Mouse (Mus musculus) hindbrain, embryonic 10.5 days (tissue): ENCODE results near the gene Ern1. TPM values are rescaled to one million over a fixed set of nuclear protein-coding genes. Genes with fewer than 3 reads are reported as not detected.
"Not testable (repeated sequence)": the region's sequence is repeated elsewhere in the genome, so short reads cannot be mapped to it uniquely, and the experiment has no call there.

Source experiments
- DNase-seq: peaks from one replicate; pipeline ENCODE4 v3.0.0-alpha.2; 2017; ENCODE audit warnings: low spot score
- H3K27ac ChIP-seq: fragments of 300-500 bp; sonication (generic); 2 replicates; pipeline ENCODE4 v1.5.1; 2016; ENCODE audit warnings: mild to moderate bottlenecking, moderate library complexity
- H3K27me3 ChIP-seq: fragments of 300-500 bp; sonication (generic); 2 replicates; pipeline ENCODE4 v1.6.1; 2016; ENCODE audit warnings: mild to moderate bottlenecking; ENCODE audit not compliant: poor library complexity, insufficient read depth, severe bottlenecking
- H3K36me3 ChIP-seq: fragments of 300-500 bp; sonication (generic); 2 replicates; pipeline ENCODE4 v1.6.1; 2016; ENCODE audit warnings: mild to moderate bottlenecking, moderate library complexity
- H3K4me1 ChIP-seq: fragments of 300-500 bp; sonication (generic); replicated peaks from 2 replicates; pipeline ENCODE4 v1.6.1; 2016; ENCODE audit warnings: mild to moderate bottlenecking
- H3K4me3 ChIP-seq: fragments of 300-500 bp; sonication (generic); 2 replicates; pipeline ENCODE4 v1.5.1; 2016; ENCODE audit warnings: mild to moderate bottlenecking, moderate library complexity
- H3K9me3 ChIP-seq: fragments of 300-500 bp; sonication (generic); 2 replicates; pipeline ENCODE4 v1.6.1; 2016; ENCODE audit warnings: mild to moderate bottlenecking, moderate library complexity
- WGBS: fragments of 180-500 bp; shearing (Covaris S2); methylation state at CpG from one replicate; pipeline ENCODE4 v1.1.7; 2016; 5-methylcytosine and 5-hydroxymethylcytosine counted together
- polyA plus RNA-seq: library from polyadenylated mRNA; unstranded; fragments of >200 nt; fragmentation: Nextera tagmentation; extraction: Ambion mirVana; gene quantifications from 2 replicates; pipeline ENCODE4 v1.2.1, GENCODE M21; 2016

Gene Ern1
- polyA plus RNA-seq, 1 experiment from 2014 or later, result 7.1 TPM

DNA sequence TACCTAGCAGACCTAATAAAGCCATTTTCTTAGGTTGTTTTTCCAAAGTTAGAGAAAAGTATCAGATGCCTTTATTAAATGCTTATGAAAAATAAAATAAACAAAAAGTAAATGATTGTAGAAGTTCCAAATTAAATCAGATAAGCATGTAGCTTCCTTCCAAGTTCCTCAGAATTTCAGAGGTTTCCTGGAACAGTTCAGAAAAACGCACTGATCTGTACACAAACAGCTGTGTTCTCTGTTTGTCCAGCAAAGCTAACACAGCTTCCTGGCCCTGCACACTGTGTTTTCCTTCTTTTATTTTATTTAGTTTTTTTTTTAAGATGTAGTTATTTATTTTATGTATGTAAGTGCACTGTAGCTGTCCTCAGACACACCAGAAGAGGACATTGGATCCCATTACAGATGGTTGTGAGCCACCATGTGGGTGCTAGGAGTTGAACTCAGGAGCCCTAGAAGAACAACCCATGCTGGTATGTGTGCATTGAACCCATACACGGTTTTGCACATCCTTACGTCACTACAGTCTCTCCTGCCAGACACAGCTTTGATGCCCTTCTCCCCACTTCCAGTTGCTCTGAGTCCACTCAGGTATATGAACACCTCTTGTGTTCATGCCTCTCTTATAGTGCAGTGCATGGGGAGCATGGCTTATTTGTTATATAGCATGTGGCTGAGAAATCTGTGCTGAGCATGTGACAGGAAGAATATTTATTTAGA, 74.9 kb downstream of the Ern1 start:
- no peak overlapping the region for H3K27ac ChIP-seq
- peaks cover 37% of the 10 kb centered on the region for H3K36me3 ChIP-seq
- DNase-seq, result no peak
- no peaks in the 10 kb centered on the region for H3K4me1 ChIP-seq
- no peak overlapping the region for H3K4me3 ChIP-seq
- 91% methylated on average over 3 of the region's 3 CpGs for WGBS
- H3K9me3 ChIP-seq, result no peaks in the 10 kb centered on the region
- no peaks in the 10 kb centered on the region for H3K27me3 ChIP-seq

DNA sequence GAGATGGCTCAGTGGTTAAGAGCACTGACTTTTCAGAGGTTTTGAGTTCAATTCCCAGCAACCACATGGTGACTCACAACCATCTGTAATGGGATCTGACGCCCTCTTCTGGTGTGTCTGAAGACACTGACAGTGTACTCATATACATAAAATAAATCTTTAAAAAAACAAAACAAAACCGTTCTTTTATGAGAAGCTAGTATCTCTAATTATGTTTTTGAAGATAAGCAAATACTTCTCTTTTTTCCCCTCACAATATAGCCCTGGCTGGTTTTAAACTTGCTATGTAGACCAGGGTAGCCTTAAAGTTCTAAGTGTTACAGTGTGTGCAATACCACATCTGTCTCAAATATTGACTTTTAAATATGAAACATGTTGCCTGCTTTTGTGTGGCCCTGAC, 76.5 kb downstream of the Ern1 start:
- DNase-seq, result no peak
- peaks cover 52% of the 10 kb centered on the region for H3K36me3 ChIP-seq
- no peak overlapping the region for H3K4me3 ChIP-seq
- no peaks in the 10 kb centered on the region for H3K4me1 ChIP-seq
- WGBS, result 86% methylated on average over 2 of the region's 2 CpGs
- H3K9me3 ChIP-seq, result no peaks in the 10 kb centered on the region
- no peak overlapping the region for H3K27ac ChIP-seq
- H3K27me3 ChIP-seq, result no peaks in the 10 kb centered on the region

DNA sequence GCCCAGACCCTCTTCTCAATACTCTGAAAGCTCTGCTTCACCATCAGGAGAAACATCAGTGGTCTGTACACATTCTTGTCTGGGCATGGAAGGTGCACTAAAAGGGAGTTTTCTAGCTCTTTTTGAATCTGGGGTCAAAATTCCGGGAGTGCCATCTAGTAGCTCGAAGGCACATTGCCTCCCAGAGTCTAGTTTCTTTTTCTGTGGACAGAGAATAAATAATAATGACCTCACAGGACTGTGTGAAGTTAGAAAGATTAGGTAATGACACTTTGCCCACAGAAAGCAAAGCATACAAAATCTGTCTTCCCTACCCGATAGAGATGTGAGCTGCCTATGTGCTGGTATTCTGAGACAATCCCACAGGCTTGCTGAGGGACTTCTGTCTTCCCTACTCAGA, 77.1 kb downstream of the Ern1 start:
- no peak overlapping the region for H3K27ac ChIP-seq
- H3K9me3 ChIP-seq, result no peaks in the 10 kb centered on the region
- no peak overlapping the region for H3K4me3 ChIP-seq
- H3K27me3 ChIP-seq, result no peaks in the 10 kb centered on the region
- no peaks in the 10 kb centered on the region for H3K4me1 ChIP-seq
- peaks cover 59% of the 10 kb centered on the region for H3K36me3 ChIP-seq
- no peak for DNase-seq
- 89% methylated on average over 3 of the region's 3 CpGs for WGBS

DNA sequence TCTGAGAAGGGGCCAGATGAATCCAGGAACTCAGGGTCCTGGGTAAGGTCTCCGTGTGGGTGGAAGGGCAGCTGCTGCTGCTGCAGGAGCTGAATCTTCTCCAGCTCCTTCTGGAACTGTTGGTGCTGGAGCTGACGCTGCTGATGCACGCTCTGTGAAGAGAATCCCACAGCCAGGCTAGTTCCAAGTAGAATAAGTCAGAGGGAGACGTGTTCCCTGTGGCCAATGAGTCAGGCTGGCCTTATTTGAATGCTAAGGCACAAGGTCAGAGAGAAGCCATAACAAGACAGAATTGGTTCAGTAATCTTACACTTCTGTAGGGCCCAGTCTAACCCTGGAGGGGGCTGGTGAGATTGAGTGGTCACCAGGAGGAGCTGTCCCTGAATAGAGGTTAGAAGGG, 77.6 kb downstream of the Ern1 start:
- 75% methylated on average over 4 of the region's 4 CpGs for WGBS
- Histone ChIP-seq H3K4me3 (no peak overlapping the region), H3K27ac (0 out of 2 replicates have a peak overlapping the region, but pooled peaks have one; percentile 2), H3K4me1 (no peaks in the 10 kb centered on the region), H3K9me3 (no peaks in the 10 kb centered on the region), H3K27me3 (no peaks in the 10 kb centered on the region), H3K36me3 (peaks cover 63% of the 10 kb centered on the region)
- DNase-seq, result no peak

DNA sequence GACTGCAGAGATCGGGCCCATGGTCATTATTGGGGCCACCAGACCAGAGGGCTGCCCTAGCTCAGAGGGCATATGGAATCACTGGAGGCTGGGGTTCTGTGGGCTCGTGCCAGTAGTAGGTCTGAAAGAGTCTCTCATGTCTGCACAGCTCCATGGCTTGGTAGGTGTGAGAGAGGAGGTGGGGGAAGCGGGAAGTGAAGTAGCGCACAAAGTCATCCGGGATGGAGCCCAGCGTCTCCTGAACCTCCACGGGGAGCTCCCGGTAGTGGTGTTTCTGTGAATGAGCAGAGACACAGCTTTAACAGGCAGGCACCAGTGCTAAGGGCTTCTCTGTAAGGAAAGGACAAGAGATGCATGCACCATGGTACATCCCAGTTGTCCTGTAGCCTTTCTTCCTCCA, 89.2 kb downstream of the Ern1 start:
- no peaks in the 10 kb centered on the region for H3K27me3 ChIP-seq
- H3K27ac ChIP-seq, result no peak overlapping the region
- no peak overlapping the region for H3K4me3 ChIP-seq
- no peak for DNase-seq
- peaks cover 36% of the 10 kb centered on the region for H3K36me3 ChIP-seq
- WGBS, result 93% methylated on average over 8 of the region's 8 CpGs
- no peaks in the 10 kb centered on the region for H3K9me3 ChIP-seq
- H3K4me1 ChIP-seq, result no peaks in the 10 kb centered on the region

DNA sequence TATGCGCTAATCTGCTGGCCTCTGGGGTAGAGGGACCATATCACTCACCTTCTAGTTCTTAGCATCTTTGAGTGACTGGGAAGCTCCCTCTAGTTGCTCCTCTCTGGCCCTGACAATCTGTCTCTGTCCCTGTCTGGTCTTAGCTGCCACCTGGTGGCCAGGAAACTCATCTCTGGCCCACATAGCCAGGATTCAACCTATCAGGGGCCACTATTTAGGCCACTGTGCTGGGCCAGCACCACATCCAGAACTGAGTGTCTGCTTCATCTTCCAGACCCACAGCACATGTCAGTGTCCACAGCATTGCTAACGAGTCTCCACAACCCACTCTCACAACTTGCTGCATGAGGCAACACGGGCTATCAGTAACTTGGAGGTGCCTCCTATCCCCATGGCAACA, 90.0 kb downstream of the Ern1 start:
- peaks cover 28% of the 10 kb centered on the region for H3K36me3 ChIP-seq
- no peaks in the 10 kb centered on the region for H3K9me3 ChIP-seq
- H3K4me1 ChIP-seq, result no peaks in the 10 kb centered on the region
- WGBS, result 80% methylated on average over 3 of the region's 3 CpGs
- H3K27ac ChIP-seq, result no peak overlapping the region
- H3K27me3 ChIP-seq, result no peaks in the 10 kb centered on the region
- no peak overlapping the region for H3K4me3 ChIP-seq
- no peak for DNase-seq

DNA sequence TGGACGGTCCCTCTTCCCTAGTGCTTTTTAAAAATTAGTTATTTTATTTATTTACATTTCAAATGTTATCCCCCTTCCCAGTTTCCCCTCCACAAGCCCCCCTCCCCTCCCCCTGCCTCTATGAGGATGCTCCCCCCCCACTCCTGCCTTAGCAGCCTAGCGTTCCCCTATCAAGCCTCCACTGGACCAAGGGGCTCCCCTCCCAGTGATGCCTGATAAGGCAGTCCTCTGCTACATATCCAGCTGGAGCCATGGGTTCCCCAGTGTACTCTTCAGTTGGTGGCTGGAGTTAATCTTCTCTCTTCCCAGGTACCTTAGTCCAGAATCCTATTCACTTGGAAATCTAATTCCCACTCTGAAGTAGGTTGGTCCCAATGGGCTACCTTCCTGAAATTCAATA, 93.6 kb downstream of the Ern1 start:
- not testable (repeated sequence) for DNase-seq, H3K27ac ChIP-seq, H3K9me3 ChIP-seq, H3K27me3 ChIP-seq, H3K4me1 ChIP-seq, H3K4me3 ChIP-seq
- 85% methylated on average over 2 of the region's 2 CpGs for WGBS
- H3K36me3 ChIP-seq, result peaks cover 12% of the 10 kb centered on the region

DNA sequence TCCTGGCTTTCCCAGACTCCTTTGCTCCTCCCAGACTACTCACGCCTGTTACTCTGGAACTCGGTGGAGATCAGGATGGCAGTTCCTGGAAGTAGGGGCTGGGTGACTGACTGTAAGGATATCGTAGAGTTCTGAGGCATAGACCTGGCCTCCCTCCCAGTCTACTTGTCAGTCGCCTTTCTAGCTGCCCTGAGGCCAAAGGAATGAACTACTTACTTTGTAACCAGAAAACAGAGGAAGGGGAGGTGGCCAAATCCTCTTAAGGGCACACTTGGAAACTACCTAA, 94.4 kb downstream of the Ern1 start:
- H3K27me3 ChIP-seq, result no peaks in the 10 kb centered on the region
- H3K9me3 ChIP-seq, result no peaks in the 10 kb centered on the region
- peaks cover 4% of the 10 kb centered on the region for H3K36me3 ChIP-seq
- no peak overlapping the region for H3K27ac ChIP-seq
- no peak overlapping the region for H3K4me3 ChIP-seq
- peaks cover 7% of the 10 kb centered on the region; the same call in 1 of the 2 replicates for H3K4me1 ChIP-seq
- DNase-seq, result no peak
- WGBS, result 69% methylated on average over 4 of the region's 4 CpGs

DNA sequence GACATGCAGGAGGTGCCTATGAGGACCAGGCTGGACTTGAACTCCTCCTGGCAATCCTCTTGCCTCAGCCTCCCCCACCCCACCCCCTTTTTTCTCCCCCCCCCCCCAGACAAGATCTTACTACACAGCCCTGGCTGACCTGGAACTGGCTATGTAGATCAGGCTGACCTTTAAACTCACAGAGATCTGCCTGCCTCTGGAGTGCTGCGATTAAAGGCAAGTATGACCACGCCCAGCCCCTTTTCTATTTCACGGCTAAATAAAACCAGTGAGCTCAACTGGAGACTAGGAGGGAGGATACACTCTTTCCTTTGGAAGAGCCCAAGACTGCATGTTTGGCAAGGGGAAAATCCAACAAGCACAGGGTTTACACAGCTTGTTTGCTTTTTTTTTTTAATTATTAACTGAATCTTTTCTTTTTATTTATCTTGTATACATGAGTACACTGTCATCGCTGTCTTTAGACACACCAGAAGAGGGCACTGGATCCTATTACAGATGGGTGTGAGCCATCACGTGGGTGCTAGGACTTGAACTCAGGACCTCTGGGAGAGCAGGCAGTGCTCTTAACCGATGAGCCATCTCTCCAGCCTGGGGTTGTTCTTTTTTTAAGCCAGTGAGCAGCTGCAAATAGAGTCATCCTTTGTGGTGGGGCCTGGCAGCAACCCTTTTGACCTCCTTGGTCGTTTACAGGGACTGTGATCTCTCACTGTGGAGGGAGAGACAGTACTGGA, 94.9 kb downstream of the Ern1 start:
- H3K9me3 ChIP-seq, result no peaks in the 10 kb centered on the region
- no peaks in the 10 kb centered on the region; the same call in 1 of the 2 replicates for H3K36me3 ChIP-seq
- H3K4me1 ChIP-seq, result peaks cover 7% of the 10 kb centered on the region; the same call in 1 of the 2 replicates
- no peaks in the 10 kb centered on the region for H3K27me3 ChIP-seq
- WGBS, result 75% methylated on average over 7 of the region's 7 CpGs
- no peak overlapping the region for H3K27ac ChIP-seq
- H3K4me3 ChIP-seq, result no peak overlapping the region
- no peak for DNase-seq

DNA sequence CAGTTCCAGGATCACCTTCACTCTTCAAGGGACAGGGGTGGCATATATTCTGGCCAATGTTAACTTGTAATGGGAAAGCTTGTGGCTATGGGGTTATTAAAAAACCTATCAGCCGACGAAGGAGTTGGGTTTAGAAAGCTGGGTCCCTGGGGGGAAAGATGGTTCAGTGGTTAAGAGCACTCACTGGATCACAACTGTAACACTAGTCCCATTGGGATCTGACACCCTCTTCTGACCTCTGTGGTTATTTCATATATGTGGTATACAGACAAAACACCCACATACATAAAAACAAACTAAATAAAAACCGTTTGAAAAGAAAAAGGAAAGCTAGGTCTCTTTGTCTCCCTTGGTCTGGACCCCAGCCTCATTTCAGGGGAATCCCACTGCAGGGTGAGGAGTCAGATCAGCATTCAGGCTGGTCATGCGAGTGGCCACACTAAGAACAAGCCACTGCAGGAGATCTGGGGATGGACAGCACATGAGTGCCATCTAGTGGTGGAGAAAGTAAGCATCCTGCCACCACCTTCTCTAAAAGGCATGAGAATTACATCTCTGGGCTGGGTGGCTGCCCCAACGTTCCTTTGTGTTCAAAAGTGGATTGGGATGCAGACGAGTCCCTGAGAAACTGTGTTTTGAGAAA, 96.0 kb downstream of the Ern1 start:
- H3K9me3 ChIP-seq, result no peaks in the 10 kb centered on the region
- no peaks in the 10 kb centered on the region; the same call in 1 of the 2 replicates for H3K36me3 ChIP-seq
- WGBS, result 32% methylated on average over 6 of the region's 6 CpGs
- H3K27me3 ChIP-seq, result no peaks in the 10 kb centered on the region
- no peak overlapping the region for H3K4me3 ChIP-seq
- DNase-seq, result peak; percentile 76
- H3K4me1 ChIP-seq, result peaks cover 7% of the 10 kb centered on the region; the same call in 1 of the 2 replicates
- H3K27ac ChIP-seq, result no peak overlapping the region

DNA sequence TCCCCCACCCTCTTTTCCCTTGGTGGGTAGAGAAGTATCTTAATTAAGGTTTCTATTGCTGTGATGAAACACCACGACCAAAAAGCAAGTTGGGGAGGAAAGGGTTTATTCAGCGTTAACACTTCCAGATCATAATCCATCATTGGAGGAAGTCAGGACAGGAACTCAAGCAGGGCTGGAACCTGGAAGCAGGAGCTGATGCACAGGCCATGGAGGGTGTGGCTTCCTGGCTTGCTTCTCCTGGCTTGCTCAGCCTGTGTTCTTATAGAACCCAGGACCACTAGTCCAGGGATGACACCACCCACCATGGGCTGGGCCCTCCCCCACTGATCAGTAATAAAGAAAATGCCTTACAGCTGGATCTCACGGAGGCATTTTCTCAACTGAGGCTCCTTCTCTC, 96.9 kb downstream of the Ern1 start:
- DNase-seq, result no peak
- Histone ChIP-seq H3K4me1 (peaks cover 7% of the 10 kb centered on the region; the same call in 1 of the 2 replicates), H3K36me3 (no peaks in the 10 kb centered on the region; the same call in 1 of the 2 replicates), H3K9me3 (no peaks in the 10 kb centered on the region), H3K27ac (no peak overlapping the region), H3K4me3 (no peak overlapping the region), H3K27me3 (no peaks in the 10 kb centered on the region)
- WGBS, result 81% methylated on average over 3 of the region's 3 CpGs

DNA sequence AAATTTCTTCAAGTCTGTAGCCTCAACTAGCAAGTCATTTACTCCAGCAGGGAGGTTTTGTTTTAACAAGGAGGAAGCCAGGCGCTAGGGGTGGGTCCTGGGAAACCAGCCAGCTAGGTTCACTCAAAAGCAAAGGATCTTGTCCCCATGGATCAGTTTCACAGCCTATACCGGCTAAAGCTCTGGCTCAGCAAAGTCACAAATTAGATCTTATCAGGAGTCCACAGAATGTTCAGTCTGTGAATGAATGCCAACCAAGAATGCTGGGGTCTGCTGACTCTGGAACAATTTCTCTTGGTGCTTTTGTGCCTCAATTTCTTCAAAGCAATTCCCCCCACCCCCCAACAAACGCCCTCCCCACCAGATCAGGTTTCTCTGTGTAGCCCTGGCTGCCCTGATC, 98.0 kb downstream of the Ern1 start:
- Histone ChIP-seq H3K27me3 (no peaks in the 10 kb centered on the region), H3K27ac (0 out of 2 replicates have a peak overlapping the region, but pooled peaks have one; percentile 24), H3K36me3 (no peaks in the 10 kb centered on the region; the same call in 1 of the 2 replicates), H3K4me1 (peaks cover 7% of the 10 kb centered on the region; the same call in 1 of the 2 replicates), H3K9me3 (no peaks in the 10 kb centered on the region), H3K4me3 (no peak overlapping the region)
- no peak for DNase-seq
- WGBS, result 43% methylated on average over 3 of the region's 3 CpGs

DNA sequence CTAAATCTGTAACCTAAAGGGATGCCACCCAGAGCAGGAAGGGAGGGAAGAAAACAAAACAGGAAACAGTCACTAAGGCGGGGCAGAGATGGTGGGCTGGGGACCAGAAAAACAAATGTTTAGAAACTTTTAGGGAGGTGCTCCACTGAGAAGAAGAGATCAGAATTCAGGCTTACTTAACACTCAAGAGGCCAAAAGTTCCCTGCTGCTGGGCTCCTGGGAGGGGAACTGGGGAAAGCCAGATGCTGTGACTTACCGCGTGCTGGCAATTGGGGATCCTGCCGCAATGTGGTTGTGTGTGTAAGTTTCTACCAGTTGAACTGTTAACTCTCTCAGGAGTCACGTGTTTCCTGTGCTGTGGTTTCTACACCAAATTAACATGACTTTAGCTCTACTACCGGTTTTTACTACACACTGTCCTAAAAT, 99.8 kb downstream of the Ern1 start, which contains the start of gene Icam2:
Icam2 (minus strand) TSS at position 285 of the 426 bp plus-strand sequence.
- Histone ChIP-seq H3K27ac (no peak within 1 kb of the TSS), H3K27me3 (no peaks in the 10 kb centered on the region), H3K4me3 (no peak within 1 kb of the TSS), H3K9me3 (no peaks in the 10 kb centered on the region), H3K4me1 (peaks cover 7% of the 10 kb centered on the region; the same call in 1 of the 2 replicates), H3K36me3 (no peaks in the 10 kb centered on the region)
- 74% methylated on average over 6 of the region's 6 CpGs for WGBS
- DNase-seq, result no peak
